Mouse (Mus musculus) adrenal gland, postnatal 36 days (tissue): ENCODE measurements at regions not wholly inside any gene's neighbourhood (a gene's known extent, or its start where the extent isn't known, plus 50 kb on each side); places are given as distances from the start of the nearest gene placed in this dataset.

Source experiments
- DNase-seq, 2 experiments: peaks; one replicate each; pipeline ENCODE4 v3.0.0; 2021; ENCODE audit warnings: mixed read lengths in 1 of 2

- no peak for DNase-seq
Observed at GRCm38 (mm10) chr13:118849541-118849940, 179.9 kb downstream of the Fgf10 start.

DNA sequence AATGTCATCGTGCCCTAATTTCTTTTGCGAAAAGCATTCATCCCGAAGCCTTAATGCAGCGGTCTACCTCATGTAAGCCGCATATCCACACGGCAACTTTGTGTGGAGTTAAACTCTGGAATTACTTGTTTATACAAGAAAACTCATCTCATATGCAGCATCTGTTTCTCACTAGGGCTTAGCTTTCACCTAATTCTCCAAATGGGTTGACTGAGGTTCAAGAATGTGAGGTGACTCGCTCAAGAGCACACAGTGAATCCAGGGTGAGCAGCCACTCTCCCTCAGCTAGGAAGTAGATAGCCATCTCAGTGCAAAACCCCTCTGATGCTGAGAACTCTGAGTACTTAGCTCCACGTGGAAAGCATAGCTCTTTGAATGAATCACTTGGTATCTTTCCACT is 181.1 kb downstream of the Fgf10 start:
- no peak for DNase-seq

GRCm38 (mm10) chr13:118886339-118886810 is 216.8 kb downstream of the Fgf10 start:
- DNase-seq, result no peak

- DNase-seq, result no peak
Observed at GRCm38 (mm10) chr13:118895079-118895478, 225.5 kb downstream of the Fgf10 start.

- DNase-seq, result no peak
Observed at GRCm38 (mm10) chr13:118901950-118902349, 232.4 kb downstream of the Fgf10 start.

DNA sequence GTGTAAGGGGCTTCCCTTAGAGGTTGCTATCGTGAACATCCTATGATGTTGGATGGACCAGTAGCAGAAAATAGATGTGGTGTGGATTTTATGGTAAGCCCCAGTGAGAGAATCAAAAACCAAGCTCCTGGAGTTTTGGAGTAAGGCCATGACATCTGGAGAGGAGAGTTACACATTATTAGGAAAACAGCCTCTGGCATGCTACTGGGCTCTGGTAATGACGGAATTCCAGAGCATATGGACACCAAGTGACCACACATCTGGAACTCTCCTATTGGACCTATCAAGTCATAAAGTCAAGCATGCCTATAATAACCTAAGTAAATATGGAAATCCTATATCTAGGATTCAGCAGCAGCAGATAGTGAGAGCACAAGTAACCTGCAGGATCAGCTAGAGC is 240.8 kb downstream of the Fgf10 start:
- DNase-seq, result no peak

GRCm38 (mm10) chr13:118940786-118941185 is 271.2 kb downstream of the Fgf10 start:
- no peak for DNase-seq

- no peak for DNase-seq
Observed at GRCm38 (mm10) chr13:118966120-118966676, 296.6 kb downstream of the Fgf10 start.

DNA sequence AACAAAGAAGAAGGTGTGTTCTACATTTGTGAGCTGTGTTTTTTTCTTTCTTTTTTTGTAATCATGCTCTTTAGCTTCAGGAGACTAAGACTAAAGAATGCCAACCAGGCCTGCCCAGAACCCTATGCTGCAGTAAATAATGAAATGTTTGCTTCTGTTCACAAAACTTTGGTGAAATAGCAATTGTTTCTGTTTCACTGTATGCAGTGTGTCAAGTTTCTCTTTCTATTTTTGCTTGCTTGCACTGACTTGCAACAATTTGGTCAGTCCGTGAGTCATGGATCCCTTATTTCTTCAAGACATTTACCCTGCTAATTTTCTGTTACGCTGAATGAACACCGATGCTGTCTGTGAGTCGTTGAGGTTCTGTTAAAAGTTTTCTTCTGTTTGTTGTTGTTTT is 298.1 kb downstream of the Fgf10 start:
- no peak for DNase-seq

GRCm38 (mm10) chr13:118975008-118975407 is 305.4 kb downstream of the Fgf10 start:
- DNase-seq, result no peak

DNA sequence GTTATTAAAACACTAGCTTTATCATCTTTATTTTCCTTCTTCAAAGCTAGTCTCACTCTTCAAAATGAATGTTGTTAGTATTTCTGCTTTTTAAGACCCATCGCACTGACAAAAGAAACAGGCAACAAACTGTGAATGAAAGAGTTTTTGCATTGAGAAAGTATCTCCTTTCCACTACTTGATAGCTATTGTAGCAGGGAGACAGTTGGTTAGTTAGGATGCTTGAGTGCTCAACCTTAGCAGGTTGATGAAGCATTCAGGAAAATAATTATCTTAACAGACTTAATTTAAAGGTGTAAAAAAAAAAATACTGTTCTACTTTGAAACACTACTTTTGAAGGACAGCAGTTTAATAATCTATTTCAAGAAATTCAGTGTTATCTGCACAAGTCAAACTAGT is 305.9 kb downstream of the Fgf10 start:
- DNase-seq, result no peak

DNA sequence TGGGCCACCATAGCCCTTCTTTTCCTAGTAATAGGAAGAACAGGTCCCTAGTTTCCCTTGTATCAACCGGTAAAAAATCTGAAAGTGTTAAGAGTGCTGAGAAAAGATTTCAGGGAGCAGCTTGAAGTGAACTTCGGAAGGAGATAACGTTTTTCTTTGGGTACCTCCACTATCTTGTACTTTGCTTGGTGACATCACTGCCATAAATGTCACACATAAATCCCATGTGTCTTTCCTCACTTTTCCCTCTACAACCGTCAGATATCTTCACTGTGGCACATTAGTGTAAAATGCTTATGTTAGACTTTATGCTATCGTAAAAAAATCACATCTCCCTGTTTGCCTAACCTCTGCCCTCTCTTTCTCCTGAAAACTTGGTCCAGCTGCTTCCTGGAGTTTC is 309.9 kb downstream of the Fgf10 start:
- no peak for DNase-seq

DNA sequence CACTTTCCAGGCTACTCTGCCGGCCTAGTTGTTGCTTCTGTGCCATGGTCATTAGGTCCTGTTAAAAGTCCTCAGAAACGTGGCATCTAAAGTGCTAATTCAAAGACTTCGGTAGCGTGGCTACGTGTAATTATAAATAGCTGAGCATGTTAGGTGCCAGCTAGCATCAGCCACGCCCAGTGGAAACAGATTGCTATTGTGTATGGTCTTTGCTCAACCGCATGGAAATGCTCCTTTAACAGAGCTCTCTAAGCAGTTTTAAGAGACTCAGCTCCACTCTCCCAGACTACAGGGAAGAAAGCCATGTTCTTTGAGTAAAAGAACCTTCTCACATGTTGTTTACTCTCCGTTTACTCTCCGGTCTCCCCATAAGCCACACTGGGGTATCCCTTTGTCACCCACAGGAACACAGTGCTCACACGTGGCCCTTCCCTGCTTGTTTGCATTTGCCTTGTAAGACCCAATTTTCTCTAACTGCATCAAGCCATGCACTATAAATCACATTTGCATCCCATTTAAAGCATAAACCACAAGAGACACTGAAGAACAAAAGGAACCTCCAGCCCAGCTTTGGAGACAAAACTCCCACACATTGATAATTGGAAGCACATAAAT is 311.7 kb downstream of the Fgf10 start:
- no peak for DNase-seq

DNA sequence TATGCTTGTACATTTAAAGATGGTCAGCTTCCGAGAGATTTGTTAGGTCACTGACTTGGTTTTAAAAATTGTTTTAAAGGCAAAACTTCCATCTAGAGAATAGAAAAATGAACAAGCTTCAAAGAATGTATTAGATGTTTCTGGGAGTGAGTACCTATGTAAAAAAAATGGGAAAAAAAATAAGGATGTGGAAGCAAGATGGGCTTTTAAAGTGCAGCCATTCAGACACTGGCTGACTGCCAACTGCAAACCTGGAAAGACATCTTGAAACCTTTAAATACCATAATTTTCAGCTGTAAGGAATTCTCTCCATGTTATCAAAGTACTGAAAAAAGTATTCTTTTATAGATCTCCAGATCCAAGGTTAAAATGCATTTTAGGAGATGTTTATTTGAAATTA is 315.7 kb downstream of the Fgf10 start:
- DNase-seq, result no peak

- no peak for DNase-seq
Observed at GRCm38 (mm10) chr13:119025305-119025975, 355.8 kb downstream of the Fgf10 start.

- no peak for DNase-seq
Observed at GRCm38 (mm10) chr13:119039616-119040015, 370.0 kb downstream of the Fgf10 start.

DNA sequence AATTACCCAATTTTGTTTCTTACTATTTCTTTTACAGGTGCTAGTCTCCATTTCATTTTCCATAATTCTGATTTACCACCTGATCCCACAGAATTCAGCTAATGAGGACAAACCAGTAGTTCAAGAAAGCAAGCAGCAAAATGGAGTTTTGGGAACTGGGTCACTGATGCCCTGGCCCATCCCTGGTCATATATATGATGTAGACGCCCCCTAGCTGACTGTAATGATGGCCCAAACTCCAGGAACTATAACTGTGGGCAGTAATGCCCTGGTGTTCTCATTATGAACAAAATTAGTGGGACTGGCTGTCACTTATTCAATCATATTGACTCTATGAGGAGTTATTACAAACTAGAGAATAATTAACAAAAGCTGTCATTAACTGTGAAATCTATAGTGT is 375.5 kb downstream of the Fgf10 start:
- no peak for DNase-seq

GRCm38 (mm10) chr13:119068745-119069580 is 359.4 kb upstream of the Paip1 start:
- DNase-seq, result no peak

DNA sequence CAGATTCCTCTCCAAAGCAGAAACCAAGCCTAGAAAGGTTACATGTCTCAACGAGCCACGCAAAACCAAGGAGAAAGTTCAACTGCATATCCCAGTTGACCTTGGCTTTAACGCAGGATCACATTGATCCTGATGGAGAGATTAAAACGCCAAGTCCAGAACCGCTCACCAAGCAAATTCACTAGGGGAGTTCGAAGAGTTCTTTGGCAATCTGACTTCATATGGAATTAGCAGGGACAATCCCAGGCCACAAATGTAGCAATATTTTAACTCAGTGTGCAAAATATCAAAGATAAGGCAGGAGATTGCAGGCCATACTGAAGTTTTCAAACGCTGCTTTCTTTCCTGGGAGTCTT is 358.8 kb upstream of the Paip1 start:
- DNase-seq, result no peak

GRCm38 (mm10) chr13:119079243-119079642 is 349.2 kb upstream of the Paip1 start:
- DNase-seq, result no peak

GRCm38 (mm10) chr13:119081691-119082090 is 346.7 kb upstream of the Paip1 start:
- DNase-seq, result no peak

DNA sequence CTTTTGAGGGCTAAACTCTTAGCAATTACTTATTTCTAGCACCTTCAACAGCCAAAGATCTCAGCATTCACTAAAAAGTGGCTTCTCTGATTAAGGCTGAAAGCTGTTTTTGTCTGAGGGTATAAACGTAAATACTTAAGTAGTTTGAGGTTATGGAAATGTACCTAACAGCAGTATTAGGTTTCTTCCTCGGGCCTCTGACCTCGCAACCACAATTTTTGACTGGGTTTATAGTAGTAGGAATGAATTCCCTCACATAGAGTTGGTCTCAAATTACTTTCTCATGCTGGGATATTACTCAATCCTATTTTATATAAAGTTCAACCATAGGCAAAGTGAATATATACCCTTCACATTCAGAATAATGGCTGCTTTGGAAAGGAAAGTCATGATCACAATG is 310.5 kb upstream of the Paip1 start:
- DNase-seq, result no peak

- no peak for DNase-seq
Observed at GRCm38 (mm10) chr13:119118382-119118781, 310.0 kb upstream of the Paip1 start.
